Mouse (Mus musculus) spleen, adult 2 months (tissue): ENCODE data around the gene Rad51d. TPM values are rescaled to one million over a fixed set of nuclear protein-coding genes. Genes with fewer than 3 reads are reported as not detected.

Experiments used
- DNase-seq, 2 experiments: peaks; one replicate each; pipeline versions ENCODE4 v3.0.0 to v3.0.0-alpha.2; 2012 to 2021; ENCODE audit warnings: low spot score in 2 of 2, low read depth in 1 of 2
- H3K27ac ChIP-seq: fragments of 200-500 bp; 2 replicates; pipeline ENCODE4 v1.5.1; 2012; ENCODE audit warnings: low read length, inconsistent platforms; ENCODE audit not compliant: insufficient read depth
- H3K27me3 ChIP-seq: fragments of 200-500 bp; 2 replicates; pipeline ENCODE4 v1.6.1; 2012; ENCODE audit warnings: mild to moderate bottlenecking, moderate library complexity, low read length, inconsistent platforms; ENCODE audit not compliant: control insufficient read depth, insufficient read depth
- H3K36me3 ChIP-seq: fragments of 200-500 bp; 2 replicates; pipeline ENCODE4 v1.6.1; 2012; ENCODE audit warnings: mild to moderate bottlenecking, low read length, inconsistent platforms; ENCODE audit not compliant: control insufficient read depth, insufficient read depth
- H3K4me1 ChIP-seq: fragments of 200-500 bp; 2 replicates; pipeline ENCODE4 v1.6.1; 2011; ENCODE audit warnings: inconsistent platforms; ENCODE audit not compliant: control insufficient read depth, insufficient read depth, insufficient read length
- H3K4me3 ChIP-seq: fragments of 200-500 bp; 2 replicates; pipeline ENCODE4 v1.5.1; 2011; ENCODE audit warnings: mild to moderate bottlenecking, inconsistent platforms; ENCODE audit not compliant: insufficient read depth, insufficient read length; ENCODE audit errors: extremely low read depth
- CTCF ChIP-seq: fragments of 200-500 bp; IDR thresholded peaks from 2 replicates; pipeline ENCODE4 v1.5.1; 2011; ENCODE audit warnings: mild to moderate bottlenecking, inconsistent platforms; ENCODE audit not compliant: insufficient read depth, insufficient read length, insufficient replicate concordance; ENCODE audit errors: extremely low read depth
- POLR2A ChIP-seq: fragments of 200-500 bp; IDR thresholded peaks from 2 replicates; pipeline ENCODE4 v1.6.1; 2011; ENCODE audit warnings: low read depth, low read length, inconsistent platforms
- WGBS: fragments of 180-500 bp; shearing (Covaris S2); methylation state at CpG from one replicate; pipeline ENCODE4 v1.1.7; 2018; 5-methylcytosine and 5-hydroxymethylcytosine counted together
- polyA plus RNA-seq: library from polyadenylated mRNA; depleted of rRNA; stranded (reverse); fragments of >200 nt; gene quantifications from 2 replicates; pipeline ENCODE4 v1.2.3, GENCODE M21; 2012

The Rad51d gene
- polyA plus RNA-seq, 1 experiment, result 10.9 TPM

DNA sequence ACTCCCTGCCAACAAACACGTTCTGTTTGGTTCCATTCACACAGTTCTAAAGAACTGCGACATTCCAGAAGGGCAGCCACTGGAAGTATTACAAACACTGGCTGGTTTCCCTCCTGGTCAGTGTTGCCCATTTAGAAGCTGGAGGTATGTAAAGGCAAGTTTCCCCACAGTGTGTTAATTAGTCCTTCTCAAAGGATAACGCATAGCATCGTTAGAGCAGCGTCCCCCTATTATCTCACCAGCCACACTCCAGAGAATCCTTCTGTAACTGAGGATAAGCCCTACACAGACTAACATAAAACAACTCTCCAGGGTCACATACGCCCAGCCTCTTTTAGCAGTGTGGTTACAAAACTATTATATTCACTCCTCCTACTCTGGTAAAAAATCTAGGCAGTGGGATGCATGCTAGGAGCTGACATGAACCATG, 42.8 kb downstream of the Rad51d start:
- no peaks in the 10 kb centered on the region for H3K36me3 ChIP-seq
- DNase-seq, result no peak
- peaks cover 4% of the 10 kb centered on the region; the same call in 1 of the 2 replicates for H3K4me1 ChIP-seq
- no peak for TF ChIP-seq POLR2A
- no peak for TF ChIP-seq CTCF
- 84% methylated on average over 6 of the region's 6 CpGs for WGBS
- H3K27me3 ChIP-seq, result no peaks in the 10 kb centered on the region
- H3K4me3 ChIP-seq, result no peak overlapping the region
- 0 out of 2 replicates have a peak overlapping the region, but pooled peaks have one; percentile 36 for H3K27ac ChIP-seq

DNA sequence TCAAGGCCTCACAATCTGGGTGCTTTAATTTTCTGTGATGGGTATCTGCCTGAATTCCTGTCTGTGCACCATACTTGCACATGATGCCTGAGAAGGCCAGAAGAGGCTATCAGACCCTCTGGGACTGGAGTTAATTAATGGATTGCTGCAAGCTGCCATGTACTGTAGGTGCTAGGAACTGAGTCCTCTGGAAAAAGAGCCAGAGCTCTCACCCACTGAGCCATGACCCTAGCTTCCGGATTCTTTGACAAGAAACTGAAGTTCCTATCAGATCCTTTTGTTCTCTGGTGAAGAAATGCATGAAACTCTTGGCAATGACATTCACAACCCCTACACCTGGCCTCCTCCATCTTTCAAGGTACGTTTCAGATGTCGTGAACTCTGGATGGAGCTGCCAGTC, 43.5 kb downstream of the Rad51d start:
- WGBS, result 83% methylated on average over 3 of the region's 3 CpGs
- DNase-seq, result no peak
- H3K4me1 ChIP-seq, result peaks cover 4% of the 10 kb centered on the region; the same call in 1 of the 2 replicates
- no peak overlapping the region; the same call in 1 of the 2 replicates for H3K27ac ChIP-seq
- no peak overlapping the region for H3K4me3 ChIP-seq
- TF ChIP-seq CTCF (no peak), POLR2A (no peak)
- H3K36me3 ChIP-seq, result no peaks in the 10 kb centered on the region
- no peaks in the 10 kb centered on the region for H3K27me3 ChIP-seq

DNA sequence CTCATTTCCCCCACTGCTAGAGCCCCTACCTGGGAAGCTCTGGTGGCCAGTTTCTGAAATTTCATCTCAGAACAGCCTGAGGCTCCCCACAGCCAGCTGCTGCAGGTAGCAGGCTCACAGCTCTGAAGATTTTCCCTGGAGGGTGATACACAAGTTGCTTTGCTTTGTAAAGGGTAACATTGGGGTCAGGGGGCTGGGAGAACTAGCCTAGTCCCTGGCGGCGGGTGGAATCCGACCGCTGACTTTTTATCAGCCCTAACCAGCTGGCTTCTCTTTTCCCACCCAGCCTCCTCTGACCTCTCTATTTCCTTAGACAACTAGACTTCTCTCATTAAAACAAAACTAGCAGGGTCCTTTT, 44.4 kb downstream of the Rad51d start:
- Histone ChIP-seq H3K27ac (peak overlapping the region; percentile 10; the same call in 1 of the 2 replicates), H3K36me3 (no peaks in the 10 kb centered on the region), H3K4me1 (peaks cover 4% of the 10 kb centered on the region; the same call in 1 of the 2 replicates), H3K4me3 (peak overlapping the region; percentile 20; the same call in 1 of the 2 replicates), H3K27me3 (no peaks in the 10 kb centered on the region)
- 32% methylated on average over 4 of the region's 4 CpGs for WGBS
- DNase-seq, result no peak
- TF ChIP-seq CTCF (no peak), POLR2A (no peak)

DNA sequence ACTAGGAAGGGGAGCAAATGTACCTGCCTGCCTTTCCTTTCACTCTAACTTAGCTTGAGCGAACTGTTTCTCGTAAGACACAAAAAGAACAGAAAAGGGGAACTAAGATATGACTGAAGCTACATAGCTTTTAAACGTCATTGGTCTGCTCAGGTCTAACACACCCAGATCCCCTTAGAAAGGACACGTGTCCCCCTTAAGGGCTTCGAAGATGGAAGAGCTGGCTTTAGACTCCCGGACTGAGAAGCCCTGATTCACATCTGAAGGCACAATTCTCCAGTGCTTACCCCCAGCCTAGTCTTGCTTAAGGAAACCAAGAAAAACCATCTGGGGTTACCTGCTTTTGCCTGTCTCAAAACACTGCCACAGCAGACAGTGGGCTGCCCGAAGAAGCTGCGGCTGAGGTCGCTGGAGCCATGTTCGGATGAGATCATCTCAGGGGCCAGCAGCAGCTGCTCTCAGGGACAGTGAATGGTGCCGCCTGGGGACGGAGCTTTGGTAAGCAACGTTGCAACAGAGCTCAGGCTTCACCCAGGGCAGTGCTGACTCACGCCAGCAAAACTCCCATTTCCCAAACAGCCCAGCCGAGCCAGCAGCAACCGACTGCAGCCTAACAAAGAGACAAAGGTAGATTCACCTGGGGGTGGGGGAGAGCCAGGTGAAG, 44.9 kb downstream of the Rad51d start:
- no peaks in the 10 kb centered on the region for H3K27me3 ChIP-seq
- no peak for TF ChIP-seq CTCF
- peaks cover 4% of the 10 kb centered on the region; the same call in 1 of the 2 replicates for H3K4me1 ChIP-seq
- 7% methylated on average over 16 of the region's 16 CpGs for WGBS
- peak overlapping the region; percentile 20; the same call in 1 of the 2 replicates for H3K4me3 ChIP-seq
- peak overlapping the region; percentile 10; the same call in 1 of the 2 replicates for H3K27ac ChIP-seq
- no peaks in the 10 kb centered on the region for H3K36me3 ChIP-seq
- DNase-seq, result peak; percentile 24 to 31

DNA sequence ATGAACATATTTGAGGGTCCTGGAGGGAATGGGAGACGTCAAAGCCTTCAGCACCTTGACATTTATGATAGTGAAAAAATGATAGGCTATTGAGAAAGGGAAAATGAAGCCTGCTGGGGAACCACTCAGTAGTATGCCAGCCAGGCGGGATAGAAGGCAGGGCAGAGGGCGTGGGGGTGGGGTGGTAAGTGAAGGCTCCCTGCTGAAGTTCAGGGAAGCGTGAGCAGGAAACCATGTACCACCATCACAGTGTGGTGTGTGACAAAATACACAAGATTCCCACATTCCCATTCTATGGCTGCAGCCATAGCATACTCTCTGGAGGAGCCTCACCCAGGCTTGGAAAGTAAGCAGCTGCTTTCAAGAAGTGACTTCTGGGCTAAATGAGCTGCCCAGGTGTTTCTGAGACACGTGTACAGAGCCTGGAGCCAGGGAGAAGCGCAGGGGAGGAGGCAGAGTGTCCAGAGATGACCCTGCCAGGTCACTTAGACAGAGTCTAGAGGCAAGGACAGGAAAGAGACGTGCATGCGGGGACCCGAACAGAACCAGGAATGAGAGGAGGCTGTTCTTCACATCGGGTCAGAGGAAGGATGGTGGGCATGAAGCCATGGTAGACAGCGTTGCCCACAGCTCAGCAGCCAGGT, 45.5 kb downstream of the Rad51d start:
- peaks cover 4% of the 10 kb centered on the region; the same call in 1 of the 2 replicates for H3K4me1 ChIP-seq
- peak overlapping the region; percentile 1; the same call in 1 of the 2 replicates for H3K27ac ChIP-seq
- no peaks in the 10 kb centered on the region for H3K36me3 ChIP-seq
- TF ChIP-seq CTCF (no peak), POLR2A (no peak)
- peak overlapping the region; percentile 9 for H3K4me3 ChIP-seq
- whole genome bisulfite sequencing, result 46% methylated on average over 11 of the region's 11 CpGs
- no peak for DNase-seq
- H3K27me3 ChIP-seq, result no peaks in the 10 kb centered on the region

DNA sequence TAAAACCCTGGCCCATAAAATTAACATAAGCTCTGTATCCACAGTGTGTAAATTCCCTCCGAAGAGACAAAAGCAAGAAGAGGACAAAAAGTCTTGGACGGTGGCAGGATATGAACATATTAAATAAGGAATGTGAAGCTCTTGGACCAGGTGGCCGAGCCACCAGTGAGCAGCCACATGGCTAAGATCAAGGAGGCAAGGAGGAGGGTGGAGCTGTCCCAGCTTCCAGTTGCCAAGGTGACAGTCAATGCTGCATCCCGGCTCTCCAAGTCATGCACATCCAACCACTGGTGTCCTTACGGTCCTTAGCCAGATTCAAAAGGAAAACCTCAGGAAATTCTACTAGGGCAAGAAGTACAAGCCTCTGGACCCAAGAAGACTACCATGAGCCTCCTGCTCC, 51.9 kb downstream of the Rad51d start:
- Histone ChIP-seq H3K4me1 (no peaks in the 10 kb centered on the region; the same call in 1 of the 2 replicates), H3K36me3 (no peaks in the 10 kb centered on the region; the same call in 1 of the 2 replicates), H3K4me3 (no peak overlapping the region), H3K27me3 (no peaks in the 10 kb centered on the region), H3K27ac (no peak overlapping the region)
- 91% methylated on average over 5 of the region's 5 CpGs for WGBS
- TF ChIP-seq CTCF (no peak), POLR2A (no peak)
- DNase-seq, result no peak
